Mouse (Mus musculus) brain, embryonic 14.5 days (tissue): Measurements from ENCODE around the gene Sertad1.

Source experiments
- CTCF ChIP-seq: fragments of 200-500 bp; IDR thresholded peaks from 2 replicates; pipeline ENCODE4 v1.5.1; 2012; ENCODE audit warnings: inconsistent platforms, mild to moderate bottlenecking, moderate library complexity, borderline replicate concordance; ENCODE audit not compliant: insufficient read depth, insufficient read length; ENCODE audit errors: extremely low read depth
- POLR2A ChIP-seq: fragments of 200-500 bp; IDR thresholded peaks from 2 replicates; pipeline ENCODE4 v1.6.1; 2012; ENCODE audit warnings: mild to moderate bottlenecking, inconsistent platforms, borderline replicate concordance; ENCODE audit not compliant: poor library complexity, insufficient read depth, insufficient read length, severe bottlenecking; ENCODE audit errors: extremely low read depth

DNA sequence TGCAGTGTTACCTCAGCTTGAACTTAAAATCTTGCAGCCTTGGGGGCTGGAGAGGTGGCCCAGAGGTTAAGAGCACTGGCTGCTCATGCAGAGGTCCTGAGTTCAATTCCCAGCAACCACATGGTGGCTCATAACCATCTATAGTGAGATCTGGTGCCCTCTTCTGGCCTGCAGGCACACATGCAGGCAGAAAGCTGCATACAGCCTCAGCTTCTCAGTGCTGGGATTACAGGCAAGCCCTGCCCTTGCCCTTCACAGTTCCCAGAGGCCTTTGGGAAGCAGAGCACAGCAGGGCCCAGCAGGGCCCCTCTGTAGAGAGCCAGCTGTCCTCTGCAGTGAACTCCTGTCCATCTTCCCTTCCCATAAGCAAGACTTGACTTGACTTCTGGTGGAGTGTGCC lies 33.4 kb downstream of the Sertad1 start:
- TF ChIP-seq CTCF (no peak), POLR2A (no peak)
